Mouse (Mus musculus) bone marrow, adult 2 months (tissue): Measurements from ENCODE around the gene Ubl4b.
A peak's percentile ranks its signal among the peaks of the same experiment; 100 is the strongest.

Experiments used
- CTCF ChIP-seq: fragments of 200-500 bp; IDR thresholded peaks from 2 replicates; pipeline ENCODE4 v1.5.1; 2011; ENCODE audit warnings: low read length, control low read depth; ENCODE audit not compliant: control insufficient read depth, insufficient read depth
- POLR2A ChIP-seq: fragments of 200-500 bp; IDR thresholded peaks from 2 replicates; pipeline ENCODE4 v1.6.1; 2011; ENCODE audit warnings: low read depth, mild to moderate bottlenecking, control low read depth, low read length, borderline replicate concordance; ENCODE audit not compliant: control insufficient read depth

DNA sequence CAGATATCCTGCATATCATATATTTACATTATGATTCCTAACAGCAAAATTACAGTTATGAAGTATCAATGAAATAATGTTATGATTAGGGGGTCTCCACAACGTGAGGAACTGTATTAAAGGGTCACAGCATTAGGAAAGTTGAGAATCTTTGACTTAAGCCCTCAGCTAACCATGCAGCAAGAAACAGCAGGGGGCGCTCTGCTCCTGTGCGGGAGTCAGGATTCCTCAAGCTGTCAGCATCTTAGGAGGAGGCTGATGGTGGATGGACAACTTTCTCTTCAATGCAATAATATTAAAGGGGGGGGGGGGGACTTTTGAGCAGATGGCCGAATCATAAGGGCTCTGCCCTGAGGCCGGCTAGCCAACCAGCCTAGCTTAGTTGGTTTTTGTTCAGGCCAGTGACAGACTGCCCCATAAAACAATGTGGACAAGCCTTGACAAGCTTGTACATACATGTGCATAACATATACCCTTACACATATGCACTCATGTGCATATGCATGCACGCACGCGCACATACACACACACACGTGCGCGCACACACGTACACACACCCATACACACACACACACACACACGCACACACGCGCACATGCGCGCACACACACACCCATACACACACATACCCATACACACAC is 4.3 kb downstream of the Ubl4b start:
- TF ChIP-seq POLR2A (no peak), CTCF (peak; percentile 60)
